Mouse (Mus musculus) fat pad, adult 2 months (tissue): ENCODE measurements around the gene Kdelr2.

Experiments
- DNase-seq: peaks from one replicate; pipeline ENCODE4 v3.0.0-alpha.2; 2011; ENCODE audit warnings: low read depth, low spot score; ENCODE audit errors: extremely low read depth

Gene Kdelr2

GRCm38 (mm10) chr5:143470421-143471164, 67.0 kb downstream of the Kdelr2 start:
- DNase-seq, result no peak

- no peak for DNase-seq
Measured at GRCm38 (mm10) chr5:143471165-143471546, 67.5 kb downstream of the Kdelr2 start.
